Mouse (Mus musculus) kidney, adult 8-10 months (tissue): Measurements from ENCODE around the gene Tctex1d2.

Source experiments
- DNase-seq, 2 experiments: peaks; one replicate each; pipeline ENCODE4 v3.0.0; 2022

The Tctex1d2 gene

DNA sequence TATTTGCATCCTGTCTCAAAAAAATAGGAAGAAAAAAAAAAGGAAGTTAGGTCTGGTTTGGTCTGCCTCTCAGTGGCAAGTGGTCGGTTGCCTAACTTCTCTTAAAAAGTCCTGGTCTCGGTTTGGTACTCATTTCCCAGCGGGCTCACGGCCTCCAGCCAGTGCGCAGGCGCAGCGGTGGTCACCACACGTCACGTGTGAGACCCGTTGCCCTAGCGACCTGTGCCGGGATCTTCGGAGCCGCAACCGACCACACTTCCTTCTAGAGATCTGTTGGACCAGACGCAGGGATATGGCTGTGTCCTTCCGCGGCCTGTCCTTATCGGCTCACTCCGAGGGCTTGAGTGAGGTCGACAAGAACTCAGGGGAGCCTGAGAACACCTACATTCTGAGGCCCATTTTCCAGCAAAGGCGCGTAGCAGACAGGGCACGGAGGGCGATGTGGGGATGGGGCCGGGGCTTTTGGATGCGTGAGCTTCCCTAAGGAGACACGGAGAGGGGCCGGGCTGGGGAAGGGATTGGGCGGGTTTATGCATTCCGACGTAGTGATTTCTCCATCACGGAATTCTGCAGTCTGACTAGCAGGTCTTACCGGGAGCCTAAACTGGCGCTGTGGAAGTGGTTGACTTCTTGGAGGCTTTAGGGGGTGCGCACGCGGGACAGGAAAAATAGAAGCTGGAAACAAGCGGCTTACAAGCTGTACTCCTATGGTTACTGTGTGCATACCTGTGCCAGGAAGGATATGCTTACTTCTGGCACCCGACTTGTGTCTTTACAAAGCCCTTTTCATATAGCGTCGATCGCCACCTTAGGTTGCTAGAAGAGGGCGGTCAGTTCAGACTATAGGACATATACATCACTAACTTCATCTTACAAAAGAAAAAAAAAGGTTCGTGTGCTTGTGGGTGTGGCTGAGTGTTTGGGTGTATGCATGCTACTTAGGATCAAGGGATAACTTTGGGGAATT is at the start of gene Tctex1d2:
TSS of gene Tctex1d2 (plus strand) at position 186 of the 967 bp plus-strand sequence.
- peak; percentile 95 for DNase-seq

DNA sequence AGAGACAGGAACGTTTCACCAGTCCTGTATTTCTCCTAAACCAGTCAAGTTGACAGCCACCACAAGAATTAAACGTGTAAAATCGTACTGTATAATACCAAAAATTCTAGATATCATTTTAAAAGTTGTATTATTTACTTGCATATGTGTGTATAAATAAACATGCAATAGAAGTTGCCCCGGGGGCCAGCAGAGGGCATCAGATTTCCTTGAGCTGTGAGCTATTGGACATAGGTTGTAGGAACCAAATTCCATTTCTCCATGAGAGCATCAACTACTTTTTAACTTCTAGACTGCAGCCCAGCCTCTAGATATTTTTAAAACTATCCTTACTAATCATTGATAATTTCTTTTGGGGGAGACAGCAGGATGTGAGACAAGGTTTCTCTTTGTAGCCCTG is 48.2 kb upstream of the Tctex1d2 start:
- peak in 1 of 2 experiments; percentile 63 for DNase-seq

DNA sequence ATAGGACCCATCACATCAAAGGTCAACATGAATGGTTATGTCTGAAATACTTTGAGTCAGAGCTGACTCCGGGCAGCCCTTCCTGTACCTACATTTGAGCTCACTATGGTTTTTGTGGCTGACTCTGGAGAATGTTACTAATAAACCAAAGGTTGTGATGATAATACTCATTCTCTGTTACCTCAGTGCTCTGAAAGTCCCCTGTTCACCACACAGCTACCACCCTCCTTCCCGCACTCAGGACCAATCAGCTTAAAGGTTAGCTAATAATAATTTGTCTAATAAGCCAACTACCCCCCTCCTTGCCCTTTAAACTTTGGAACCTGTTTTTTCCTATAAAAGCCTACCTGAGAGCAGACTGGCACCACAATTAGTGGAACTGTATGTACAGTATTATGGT is 39.9 kb upstream of the Tctex1d2 start:
- no peak for DNase-seq

DNA sequence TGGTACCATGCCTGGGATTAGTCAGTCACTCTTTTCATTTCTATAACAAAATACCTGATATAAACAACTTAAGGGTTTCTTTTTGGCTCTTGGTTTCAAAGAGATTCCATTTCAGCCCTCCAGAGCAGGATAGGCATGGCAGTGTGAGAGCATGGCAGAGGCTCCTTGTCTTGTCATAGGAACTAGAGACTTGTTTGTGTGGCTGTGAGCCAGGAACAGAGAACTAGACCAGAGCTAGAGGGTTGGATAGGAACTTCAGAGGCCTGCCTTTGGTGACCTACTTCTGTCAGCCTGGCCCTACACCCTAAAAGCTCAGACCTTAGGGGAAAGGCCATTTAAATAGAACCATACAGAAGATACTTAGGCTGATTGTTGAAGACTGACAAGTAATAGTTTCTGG is 36.6 kb upstream of the Tctex1d2 start:
- DNase-seq = no peak

DNA sequence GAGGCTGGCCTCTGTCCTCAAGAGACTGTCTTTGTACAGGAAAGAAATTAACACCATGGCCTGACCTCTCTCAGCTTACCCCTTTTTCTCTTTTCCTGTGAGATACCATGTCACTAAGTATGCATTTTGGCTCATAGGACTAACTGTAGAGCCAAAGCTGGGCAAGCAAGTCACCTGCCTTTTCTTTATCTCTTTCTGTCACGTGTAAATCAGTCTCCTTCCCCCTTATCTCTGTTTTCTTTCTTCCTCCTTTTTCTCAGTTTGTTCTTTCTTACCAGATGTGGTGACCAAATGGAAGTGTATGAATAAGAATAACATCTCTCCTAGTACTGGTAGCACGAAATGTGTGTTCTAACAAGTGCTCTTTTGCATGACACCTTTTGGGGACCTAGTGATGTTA is 34.6 kb upstream of the Tctex1d2 start:
- DNase-seq = no peak

DNA sequence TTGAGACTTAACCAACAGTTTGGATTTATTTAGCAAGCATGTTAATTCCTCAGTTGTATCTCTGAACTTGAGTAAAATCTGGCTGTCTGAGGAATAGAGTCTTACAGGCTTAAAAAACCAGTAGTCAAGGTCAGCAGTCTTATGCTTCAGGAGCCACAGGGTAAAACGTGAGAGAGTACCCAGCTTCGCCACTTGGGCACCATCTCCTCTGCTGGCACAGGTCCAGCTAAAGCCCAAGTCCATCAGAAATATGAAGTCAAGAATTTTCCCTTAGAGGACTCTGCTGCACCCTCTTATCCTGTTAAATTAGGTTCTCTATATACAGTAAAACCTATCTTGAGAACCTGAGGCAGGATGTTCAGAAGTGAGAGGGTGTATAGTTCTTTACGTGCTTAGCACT is 32.7 kb upstream of the Tctex1d2 start:
- no peak for DNase-seq

DNA sequence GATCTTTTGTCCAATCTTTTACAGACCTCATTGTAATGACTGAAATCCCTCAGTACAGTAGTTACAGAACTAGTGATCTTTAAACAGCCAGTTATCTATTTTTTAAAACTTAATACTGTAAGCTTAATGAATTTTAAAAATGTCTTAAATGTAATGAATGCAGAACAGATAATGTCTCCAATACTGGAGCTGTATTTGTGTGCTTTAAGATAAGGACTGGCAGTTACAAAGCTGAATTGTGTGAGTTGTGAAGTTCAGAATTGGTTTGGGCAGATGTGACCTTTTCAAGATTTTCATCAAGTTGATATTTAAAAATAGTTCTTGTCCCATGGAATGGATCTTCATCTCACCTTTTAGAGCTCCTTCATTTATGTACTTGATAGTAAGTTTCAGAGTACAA is 30.5 kb upstream of the Tctex1d2 start:
- no peak for DNase-seq

DNA sequence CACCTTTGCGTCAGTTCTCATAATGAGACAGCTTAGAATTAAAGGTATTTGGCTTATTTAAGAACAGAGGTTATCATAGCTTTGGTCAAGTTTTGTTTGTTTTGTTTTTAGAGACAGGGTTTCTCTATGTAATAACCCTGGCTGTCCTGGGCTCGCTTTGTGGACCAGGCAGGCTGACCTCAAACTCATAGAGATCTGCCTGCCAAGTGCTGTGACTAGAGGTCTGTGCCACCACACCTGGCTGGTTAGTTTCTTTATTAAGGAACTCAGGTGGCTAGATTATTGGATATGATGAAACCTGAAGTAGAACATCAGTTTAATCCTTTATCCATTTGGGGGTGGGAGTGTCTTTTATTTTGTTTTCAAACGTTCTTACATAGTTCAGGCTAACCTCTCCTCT is 29.7 kb upstream of the Tctex1d2 start:
- DNase-seq = no peak

DNA sequence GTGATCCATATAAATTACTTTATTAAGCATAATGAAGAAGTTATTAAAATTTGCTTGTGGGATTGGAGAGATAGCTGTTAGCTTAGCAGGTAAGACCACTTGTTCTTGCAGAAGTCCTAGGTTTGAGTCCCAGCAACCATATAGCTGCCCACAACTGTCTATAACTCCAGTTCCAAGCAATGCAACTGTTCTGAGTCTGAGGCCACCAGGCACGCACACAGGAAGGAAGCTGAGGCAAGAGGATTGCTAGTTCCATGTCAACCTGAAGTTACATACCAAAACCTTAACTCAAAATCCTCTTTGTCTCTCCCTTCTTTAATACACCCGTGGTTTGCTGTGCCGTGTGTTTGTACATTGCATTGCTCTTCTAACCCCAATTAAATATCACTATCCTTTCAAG is 28.6 kb upstream of the Tctex1d2 start:
- no peak for DNase-seq

DNA sequence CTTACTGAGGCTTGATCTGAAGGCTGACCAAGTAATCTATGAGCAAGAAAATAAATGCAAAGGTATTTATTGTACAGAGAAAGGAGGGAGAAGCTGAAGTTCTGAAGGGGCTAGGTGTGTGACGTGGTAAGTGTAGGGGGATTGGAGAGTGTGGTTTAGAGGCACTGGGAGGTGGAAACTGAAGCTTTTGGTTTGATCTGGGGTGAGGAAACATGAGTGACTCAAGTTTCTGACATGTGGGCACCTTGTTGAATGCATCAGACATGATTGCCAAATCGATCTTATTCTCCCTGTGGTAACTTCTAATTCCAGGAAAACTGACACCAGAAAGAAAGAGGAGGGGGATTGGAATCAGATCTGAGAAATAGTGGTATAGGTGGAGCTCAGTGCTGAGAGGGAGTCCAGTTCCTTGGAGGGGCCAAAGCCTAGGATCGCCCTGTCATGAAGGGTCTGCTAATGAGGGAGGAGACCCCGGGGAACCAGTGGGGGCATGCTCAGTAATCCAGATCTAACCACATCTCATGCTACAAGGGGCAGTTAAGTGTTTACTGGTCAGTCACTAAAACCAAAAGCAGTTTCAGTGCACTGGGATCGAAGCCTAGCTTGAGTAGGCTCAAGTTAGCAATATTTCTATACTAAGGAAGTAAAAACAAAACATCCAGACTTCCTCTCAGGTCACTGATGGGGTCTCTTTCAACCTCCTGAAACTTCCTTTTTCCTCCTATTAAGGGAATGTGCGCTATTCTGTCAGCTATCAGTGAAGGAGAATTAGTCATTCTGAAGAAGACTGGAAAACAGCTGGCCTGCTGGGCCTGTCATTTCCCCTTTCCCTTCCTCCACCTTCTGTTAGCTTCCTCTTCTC is 23.6 kb upstream of the Tctex1d2 start:
- DNase-seq = no peak

DNA sequence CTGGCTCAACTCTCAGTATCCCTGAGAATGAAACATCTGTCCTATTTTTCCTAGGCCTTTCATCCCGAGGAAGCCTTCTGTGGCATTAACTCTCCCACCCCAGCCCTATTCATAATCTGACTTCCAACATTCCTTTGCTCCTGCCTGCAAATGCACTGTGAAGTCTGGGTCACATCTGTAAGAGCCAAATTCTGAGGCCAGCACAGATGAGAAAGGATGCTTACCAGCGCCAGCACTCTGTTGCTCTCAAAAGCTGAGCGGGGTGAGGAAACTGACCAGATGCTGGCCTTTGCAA is 23.0 kb upstream of the Tctex1d2 start:
- DNase-seq = no peak

DNA sequence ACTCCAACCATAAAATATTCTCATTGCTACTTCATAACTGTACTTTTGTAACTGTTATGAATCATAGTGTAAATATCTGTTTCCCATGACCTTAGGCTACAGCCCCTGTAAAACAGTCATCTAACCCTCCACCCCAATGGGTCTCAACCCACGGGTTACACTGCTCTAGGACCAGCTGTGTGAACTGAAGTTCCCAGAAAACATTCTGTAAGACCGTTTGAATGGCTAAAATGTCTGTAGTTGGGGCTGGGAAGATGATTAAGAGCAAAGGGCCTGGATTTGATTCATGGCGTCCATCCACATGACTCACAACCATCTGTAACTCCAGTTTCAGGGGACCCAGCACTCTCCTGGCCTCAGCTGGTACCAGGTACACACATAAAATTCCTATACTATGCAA is 21.3 kb upstream of the Tctex1d2 start:
- DNase-seq = no peak

DNA sequence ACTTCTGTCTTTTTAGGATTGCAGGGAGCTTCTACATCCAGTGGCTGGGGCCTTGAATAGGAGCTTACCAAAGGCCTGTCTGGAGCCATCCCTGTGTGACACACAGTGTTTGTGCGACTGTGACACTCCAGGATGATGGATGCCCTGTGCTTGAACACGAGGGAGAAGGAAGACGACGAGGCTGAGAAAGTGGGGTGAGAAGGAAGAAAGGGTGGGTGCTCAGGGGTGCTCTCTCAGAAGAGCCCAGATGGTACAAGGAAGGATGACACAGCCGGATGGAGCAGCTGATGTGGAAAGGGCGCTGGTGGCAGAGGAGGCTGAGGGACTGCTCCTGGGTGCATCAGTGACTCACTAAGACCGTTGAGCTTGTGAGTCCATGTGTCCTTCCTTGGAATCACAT is 19.2 kb upstream of the Tctex1d2 start, which contains the start of gene Tm4sf19:
TSS of gene Tm4sf19 (plus strand) at position 240 of the 400 bp plus-strand sequence.
- DNase-seq = no peak

DNA sequence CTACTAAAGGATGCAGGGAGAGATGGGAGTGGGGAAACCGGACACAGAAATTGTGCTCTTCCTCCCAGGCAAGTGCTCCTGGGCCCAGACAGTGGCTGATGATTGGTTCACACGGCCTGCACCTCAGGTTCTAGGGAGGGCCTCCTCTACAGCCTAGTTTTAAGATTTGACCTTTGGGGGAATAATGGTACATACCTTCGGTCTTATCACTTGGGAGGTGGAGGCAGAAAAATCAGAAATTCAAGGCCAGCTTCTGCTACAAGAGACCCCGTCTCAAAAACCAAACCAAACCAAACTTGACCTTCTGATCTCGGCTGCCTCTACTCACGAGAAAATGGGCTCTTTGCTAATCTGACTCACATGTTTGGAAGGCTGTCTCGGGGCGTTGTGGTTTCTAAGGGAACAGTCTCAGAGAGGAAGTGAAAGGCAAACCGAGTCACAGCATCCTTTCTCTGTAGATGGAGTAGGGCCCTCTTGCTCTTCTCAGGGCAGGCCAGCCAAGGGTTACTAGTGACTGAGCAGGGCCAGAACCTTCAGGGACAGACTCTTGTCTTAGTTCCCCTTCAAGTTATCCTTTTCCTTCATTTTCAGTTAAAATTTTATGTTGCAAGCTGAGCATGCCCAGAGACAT is 18.1 kb upstream of the Tctex1d2 start:
- DNase-seq = no peak

DNA sequence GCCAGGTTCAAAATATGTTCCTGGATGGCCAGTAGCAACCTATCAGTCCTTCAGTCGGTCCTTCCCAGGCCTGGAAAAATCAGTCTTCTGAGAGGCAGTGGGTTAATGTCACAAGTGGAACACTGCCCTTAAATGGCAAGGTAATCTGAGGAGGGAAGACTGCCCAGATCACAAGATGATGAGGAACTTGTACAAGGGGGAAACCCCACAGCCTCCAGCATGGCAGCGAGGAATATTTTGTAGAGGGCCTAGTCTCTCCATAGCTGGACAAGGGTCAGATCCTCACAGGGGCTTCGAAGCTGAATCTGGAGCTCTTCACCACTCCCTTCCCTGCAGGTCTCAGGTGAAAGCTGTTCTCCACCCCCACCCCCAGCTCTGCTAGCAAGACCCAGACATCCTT is 16.7 kb upstream of the Tctex1d2 start:
- DNase-seq = no peak

DNA sequence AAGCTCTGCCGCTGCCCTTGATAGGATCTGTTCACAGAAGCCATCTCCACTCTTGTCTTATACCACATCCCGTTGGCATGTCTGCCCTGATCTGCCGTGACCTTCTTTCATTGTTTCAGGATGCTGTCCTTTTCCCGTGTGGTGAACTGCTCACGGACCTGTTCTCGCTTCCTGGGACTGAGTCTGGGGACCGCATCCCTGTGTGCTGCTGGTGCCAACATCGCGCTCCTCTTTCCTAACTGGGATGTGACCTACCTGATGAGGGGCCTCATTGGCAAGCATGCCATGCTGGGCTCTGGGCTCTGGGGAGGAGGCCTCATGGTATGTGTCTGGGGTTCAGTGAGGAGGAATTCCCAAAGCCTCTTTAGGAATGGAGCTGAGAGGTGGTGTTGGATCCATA is 13.8 kb upstream of the Tctex1d2 start:
- no peak for DNase-seq

DNA sequence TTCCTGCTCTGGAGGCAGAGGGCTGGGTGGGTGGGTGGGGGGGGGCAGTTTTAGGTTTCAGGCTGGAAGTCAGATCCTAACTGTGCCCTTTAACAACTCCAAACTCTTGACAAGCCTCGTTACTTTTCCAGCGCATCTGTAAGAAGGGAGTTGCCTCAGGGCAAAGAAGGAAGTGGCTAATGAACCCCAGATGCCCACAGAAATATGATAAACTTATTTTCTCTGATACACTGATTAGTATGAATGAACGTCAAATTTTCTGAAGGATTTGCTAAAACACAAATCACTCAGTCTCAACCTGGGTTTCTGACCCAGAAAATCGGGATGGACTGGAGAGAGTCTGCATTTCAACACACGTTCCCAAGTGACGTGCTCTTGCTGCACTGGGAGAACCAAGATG is 12.8 kb upstream of the Tctex1d2 start:
- no peak for DNase-seq

DNA sequence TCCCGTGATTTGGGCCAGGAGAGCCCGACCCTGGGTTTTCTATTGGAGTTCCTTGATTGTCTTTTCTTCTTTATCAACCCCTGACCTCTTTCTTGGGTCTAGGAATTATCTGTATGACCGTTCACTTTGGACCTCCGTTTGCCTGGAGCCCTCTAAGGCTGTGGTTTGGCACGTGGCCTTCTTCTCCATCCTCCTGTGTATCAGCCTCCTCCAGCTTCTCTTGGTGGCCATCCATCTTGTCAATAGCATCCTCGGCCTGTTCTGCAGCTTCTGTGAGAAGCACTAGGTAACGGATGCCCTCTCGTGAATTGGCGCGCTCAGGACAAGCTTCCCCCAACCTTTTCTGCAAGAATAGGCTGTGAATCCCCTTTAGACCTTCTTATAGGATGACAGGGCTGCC is 11.8 kb upstream of the Tctex1d2 start:
- DNase-seq = no peak

DNA sequence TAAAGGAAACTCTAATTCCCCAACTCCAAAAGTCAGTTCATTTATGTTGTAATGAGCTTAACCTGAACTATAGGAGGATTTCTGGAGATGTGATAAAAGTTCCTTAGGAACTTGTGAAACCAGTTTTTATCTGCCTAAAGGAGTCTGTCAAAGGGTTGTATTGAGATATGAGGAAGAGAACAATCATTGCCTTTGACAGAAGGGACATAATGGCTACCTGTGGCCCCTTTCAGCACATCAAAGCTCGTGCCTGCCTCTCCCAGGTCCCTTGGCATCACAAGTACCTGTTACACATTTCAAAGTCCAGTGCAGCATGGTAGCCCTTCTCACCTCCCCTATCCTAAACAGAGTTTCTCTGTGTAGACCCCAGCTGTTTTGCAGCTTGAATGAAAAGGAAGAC is 2.0 kb upstream of the Tctex1d2 start:
- no peak for DNase-seq

DNA sequence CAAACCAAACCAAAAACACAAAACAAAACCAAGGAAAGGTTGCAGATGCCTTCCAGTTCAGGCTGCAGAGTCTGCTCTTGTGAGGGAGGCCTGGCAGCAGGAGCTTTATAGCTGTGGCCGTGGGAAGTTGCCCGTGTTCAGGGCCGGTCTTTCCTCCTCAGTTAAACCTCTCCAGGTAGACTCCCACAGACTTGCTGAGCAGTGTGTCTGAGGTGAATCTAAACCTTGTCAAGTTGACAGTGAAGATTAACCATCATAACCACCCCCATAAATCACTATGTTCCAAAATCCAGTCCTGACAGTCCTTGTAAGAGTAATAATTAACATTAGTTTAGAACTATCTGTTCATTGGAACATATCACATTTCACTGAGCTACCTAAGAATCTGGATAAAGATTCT is 8.0 kb downstream of the Tctex1d2 start:
- DNase-seq = peak; percentile 44 to 48

DNA sequence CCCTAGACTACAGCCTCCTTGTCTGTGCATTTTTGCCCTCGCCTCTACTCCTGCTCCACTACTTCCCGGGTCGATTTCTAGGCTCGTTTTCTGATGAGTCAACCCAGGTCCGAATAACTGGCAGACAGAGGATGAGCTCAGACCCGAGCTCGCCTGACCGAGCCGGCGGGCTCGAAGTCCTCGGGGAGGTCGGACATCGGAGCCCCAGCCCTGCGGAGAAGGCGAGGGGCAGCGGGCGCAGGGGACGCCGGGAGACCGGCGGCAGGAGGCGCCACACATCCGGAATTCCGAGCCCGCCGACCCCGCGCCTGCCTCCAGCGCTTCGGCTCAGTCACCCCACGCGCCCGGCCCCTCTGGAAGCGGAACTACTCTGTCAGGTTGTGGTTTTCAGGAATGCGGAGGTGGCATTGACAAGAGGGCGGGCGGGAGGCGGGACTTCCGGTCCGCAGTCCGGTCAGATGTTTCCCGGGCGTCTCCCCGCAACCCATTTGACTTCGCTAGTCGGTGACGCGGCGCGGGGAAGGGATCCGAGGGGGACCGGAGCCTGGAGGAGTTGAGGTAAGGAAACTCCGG is 11.1 kb downstream of the Tctex1d2 start, which contains the start of gene Pcyt1a:
TSS of gene Pcyt1a (plus strand) at position 448 of the 573 bp plus-strand sequence.
- peak; percentile 92 for DNase-seq

DNA sequence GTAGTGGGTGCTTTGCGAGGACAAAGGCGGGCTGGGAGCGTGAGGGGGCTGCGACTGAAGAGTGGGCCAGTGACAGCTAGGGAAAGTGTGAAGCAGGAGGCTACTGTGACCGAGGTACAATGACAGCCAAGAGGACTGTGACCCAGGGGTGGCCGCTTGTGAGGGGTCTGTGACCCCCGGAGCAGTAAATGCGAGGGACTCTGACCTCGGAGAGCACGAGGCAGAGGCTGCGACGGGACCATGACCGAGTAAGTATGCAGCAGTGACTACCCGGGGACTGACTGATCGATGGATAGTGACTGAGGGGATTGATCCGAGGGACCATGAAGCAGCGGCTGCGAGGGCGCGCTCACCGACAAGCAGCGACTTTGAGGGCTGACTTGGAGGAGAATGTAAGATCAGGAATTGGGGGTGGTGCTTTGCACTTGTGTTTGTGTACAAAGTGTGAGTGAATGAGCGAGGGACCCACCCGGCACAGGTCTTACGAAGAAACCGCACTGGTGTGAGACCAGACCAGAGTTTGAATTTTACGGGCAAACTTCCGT is 11.6 kb downstream of the Tctex1d2 start:
- no peak for DNase-seq

DNA sequence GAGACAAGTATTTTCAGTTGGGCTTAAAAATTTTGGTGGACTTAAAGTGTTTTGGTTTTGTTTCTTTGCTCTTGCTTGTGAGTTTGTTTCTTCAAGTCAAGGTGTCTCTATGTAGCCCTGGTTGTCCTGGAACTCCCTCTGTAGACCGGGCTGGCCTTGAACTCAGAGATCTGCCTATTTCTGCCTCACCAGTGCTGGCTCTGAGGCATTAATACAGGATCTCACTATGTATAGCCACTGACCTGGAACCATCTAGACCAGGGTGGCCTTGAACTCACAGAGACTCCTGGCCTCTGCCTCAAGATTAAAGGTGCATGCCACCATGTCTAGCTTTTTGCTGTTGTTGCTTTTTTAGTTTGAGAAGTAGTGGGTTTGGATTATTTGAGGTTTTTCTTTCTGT is 12.4 kb downstream of the Tctex1d2 start:
- DNase-seq = no peak
